ENCODE assay signal across 8 mouse cellular contexts in the genomic region with DNA sequence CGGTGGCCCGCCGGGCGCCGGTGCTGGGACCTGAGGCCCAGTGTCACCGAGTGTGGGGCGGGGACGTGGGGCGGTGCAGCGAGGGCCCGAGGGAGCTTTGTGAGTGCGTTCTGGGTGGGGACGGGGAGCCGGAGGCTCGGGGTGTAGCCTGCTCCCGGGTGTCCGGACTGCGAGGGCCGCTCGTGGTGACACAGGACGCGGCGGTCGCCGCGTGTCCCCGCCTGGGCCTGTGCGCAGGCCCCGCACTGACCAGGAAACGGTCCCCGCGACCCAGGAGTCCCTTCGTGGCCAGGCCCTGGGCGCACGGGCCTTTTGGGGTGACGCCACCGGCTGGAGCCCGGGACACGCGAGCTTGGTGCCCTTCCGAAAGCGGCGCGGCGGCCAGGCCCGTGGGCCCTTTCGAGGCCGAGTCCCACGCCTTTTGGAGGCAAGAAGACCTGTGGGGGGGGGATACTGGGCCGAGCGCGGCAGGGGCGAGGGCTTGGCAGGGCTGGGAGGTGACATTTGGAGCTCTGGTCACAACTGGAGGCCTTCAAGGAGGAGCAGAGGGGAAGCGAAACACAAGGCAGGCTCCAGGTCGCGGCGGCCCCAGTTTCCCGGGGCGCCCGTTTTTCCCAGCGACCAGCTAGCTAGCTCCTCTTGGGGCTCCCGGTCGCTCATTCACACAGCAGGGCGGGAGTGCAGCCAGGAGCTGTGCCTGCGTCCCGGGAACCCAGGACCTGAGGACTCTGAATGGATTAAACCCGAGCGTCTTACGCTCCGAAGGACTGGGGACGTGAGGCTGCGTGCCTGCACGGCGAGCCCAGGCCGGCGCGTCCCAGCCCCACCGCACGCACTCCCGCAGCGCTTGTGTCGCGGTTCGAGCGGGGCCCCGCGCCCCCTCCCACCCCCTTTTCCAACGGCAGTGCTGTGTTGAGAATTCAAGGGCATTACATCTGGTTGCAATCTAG. TPM values are rescaled to one million over a fixed set of nuclear protein-coding genes. Genes with fewer than 3 reads are reported as not detected.
A peak's percentile ranks its signal among the peaks of the same experiment; 100 is the strongest.
DNase-seq lines count a peak whose midpoint lies in the region; ATAC-seq and TF ChIP-seq lines count a peak whose summit lies in the region.

No protein-coding gene starts in this region.

- TF ChIP-seq CTCF in CH12.LX (conservative IDR thresholded peaks at IDR 0.05 in 1 of 2, IDR thresholded peaks at IDR 0.05 in 1 of 2; ENCODE audit: low read depth in 2 of 2, low read length in 2 of 2): no peak
- no peak for TF ChIP-seq CTCF in heart, postnatal 0 days (IDR thresholded peaks at IDR 0.05; ENCODE audit: low read depth)

- H3K27me3 ChIP-seq in CH12.LX (replicated peaks): no peaks in the 10 kb centered on the region
- no peaks in the 10 kb centered on the region for H3K27me3 ChIP-seq in forebrain, embryonic 12.5 days
- no peaks in the 10 kb centered on the region for H3K27me3 ChIP-seq in heart, postnatal 0 days (ENCODE audit: control insufficient read depth, insufficient read depth, low read length)
- no peaks in the 10 kb centered on the region for H3K27me3 ChIP-seq in neural tube, embryonic 13.5 days
- H3K27me3 ChIP-seq in stomach, embryonic 16.5 days (ENCODE audit: control insufficient read depth, insufficient read depth, low read length): no peaks in the 10 kb centered on the region

- ATAC-seq in forebrain, embryonic 12.5 days (ENCODE audit: low FRiP score): peak; percentile 57
- peak; percentile 40 for ATAC-seq in heart, postnatal 0 days (ENCODE audit: insufficient read depth, low read depth)
- peak; percentile 54 for ATAC-seq in neural tube, embryonic 13.5 days (ENCODE audit: low read depth)
- ATAC-seq in stomach, embryonic 16.5 days (ENCODE audit: insufficient read depth, low FRiP score): peak; percentile 53

- H3K36me3 ChIP-seq in CH12.LX (replicated peaks in 1 of 2; ENCODE audit: control insufficient read depth in 1 of 2, insufficient read depth in 1 of 2, low read length in 1 of 2): peaks cover 0 to 7% of the 10 kb centered on the region in 2 experiments
- no peaks in the 10 kb centered on the region for H3K36me3 ChIP-seq in forebrain, embryonic 12.5 days (replicated peaks)
- H3K36me3 ChIP-seq in heart, postnatal 0 days (replicated peaks; ENCODE audit: control insufficient read depth, insufficient read depth, low read length): no peaks in the 10 kb centered on the region
- H3K36me3 ChIP-seq in neural tube, embryonic 13.5 days: no peaks in the 10 kb centered on the region
- H3K36me3 ChIP-seq in stomach, embryonic 16.5 days (ENCODE audit: control insufficient read depth, insufficient read depth, low read length): no peaks in the 10 kb centered on the region

- peaks cover 37% of the 10 kb centered on the region for H3K79me2 ChIP-seq in CH12.LX (replicated peaks; ENCODE audit: control insufficient read depth, extremely low read depth, insufficient read depth, poor library complexity, severe bottlenecking)

- H3K4me1 ChIP-seq in CH12.LX (ENCODE audit: control insufficient read depth in 1 of 2, insufficient read depth in 2 of 2): peaks cover 27 to 57% of the 10 kb centered on the region in 2 experiments
- H3K4me1 ChIP-seq in brown adipose tissue, adult 24 weeks (ENCODE audit: control insufficient read depth, insufficient read depth, insufficient read length, low read length): peaks cover 34% of the 10 kb centered on the region
- H3K4me1 ChIP-seq in forebrain, embryonic 12.5 days: peaks cover 44% of the 10 kb centered on the region
- peaks cover 46% of the 10 kb centered on the region for H3K4me1 ChIP-seq in heart, postnatal 0 days (ENCODE audit: control insufficient read depth, insufficient read depth)
- H3K4me1 ChIP-seq in neural tube, embryonic 13.5 days (replicated peaks): peaks cover 45% of the 10 kb centered on the region
- peaks cover 47% of the 10 kb centered on the region for H3K4me1 ChIP-seq in stomach, embryonic 16.5 days (ENCODE audit: control insufficient read depth, insufficient read depth, low read length)

- dilution Hi-C loops in CH12.LX (cut with MboI; ENCODE audit: extremely low pct_ligation_motif_present, extremely low pct_unique_long_range_greater_than_20kb, low sequenced_read_pairs): no loop called here

- H3K27ac ChIP-seq in CH12.LX (ENCODE audit: insufficient read depth, low read depth): peak overlapping the region; percentile 57
- H3K27ac ChIP-seq in brown adipose tissue, adult 24 weeks (replicated peaks; ENCODE audit: low read depth, low read length): peak overlapping the region; percentile 93
- H3K27ac ChIP-seq in forebrain, embryonic 12.5 days: peak overlapping the region; percentile 97
- H3K27ac ChIP-seq in heart, postnatal 0 days (ENCODE audit: low read depth): peak overlapping the region; percentile 98
- peak overlapping the region; percentile 97 for H3K27ac ChIP-seq in neural tube, embryonic 13.5 days (replicated peaks)
- peak overlapping the region; percentile 98 for H3K27ac ChIP-seq in stomach, embryonic 16.5 days (ENCODE audit: low read length)

- DNase-seq in CH12.LX (ENCODE audit: extremely low read depth): peak; percentile 49
- DNase-seq in heart, postnatal 0 days (ENCODE audit: low spot score): peak; percentile 42
- peak; percentile 51 to 75 for DNase-seq in kidney, postnatal 36 days
- DNase-seq in lung, adult 18-20 months: peak; percentile 75 to 79

- peak overlapping the region; percentile 83 to 86 (median 84) for H3K4me3 ChIP-seq in CH12.LX (replicated peaks in 1 of 3; ENCODE audit: low read depth in 2 of 3, low read length in 2 of 3, poor library complexity in 1 of 3)
- peak overlapping the region; percentile 97 for H3K4me3 ChIP-seq in brown adipose tissue, adult 24 weeks (ENCODE audit: insufficient read depth, low read depth, low read length)
- H3K4me3 ChIP-seq in forebrain, embryonic 12.5 days (replicated peaks): peak overlapping the region; percentile 99
- peak overlapping the region; percentile 96 for H3K4me3 ChIP-seq in heart, postnatal 0 days (ENCODE audit: low read depth, low read length)
- peak overlapping the region; percentile 84 for H3K4me3 ChIP-seq in neural tube, embryonic 13.5 days
- H3K4me3 ChIP-seq in stomach, embryonic 16.5 days (replicated peaks; ENCODE audit: low read length): peak overlapping the region; percentile 71

- peak; percentile 51 for TF ChIP-seq EP300 in CH12.LX (IDR thresholded peaks at IDR 0.05; ENCODE audit: low read length)
- TF ChIP-seq EP300 in heart, postnatal 0 days (IDR thresholded peaks at IDR 0.05; ENCODE audit: low read depth): no peak

- TF ChIP-seq POLR2A in CH12.LX (IDR thresholded peaks at IDR 0.05; ENCODE audit: low read depth, low read length): peak; percentile 46; the same call in 1 of the 2 replicates

- TF ChIP-seq RAD21 in CH12.LX (IDR thresholded peaks at IDR 0.05; ENCODE audit: low read depth, low read length): no peak

- H3K9ac ChIP-seq in CH12.LX (ENCODE audit: insufficient read depth, low read depth): peak overlapping the region; percentile 87
- peak overlapping the region; percentile 100 for H3K9ac ChIP-seq in forebrain, embryonic 12.5 days
- peak overlapping the region; percentile 99 for H3K9ac ChIP-seq in heart, postnatal 0 days (replicated peaks; ENCODE audit: low read depth, low read length)
- H3K9ac ChIP-seq in neural tube, embryonic 13.5 days: peak overlapping the region; percentile 99
- H3K9ac ChIP-seq in stomach, embryonic 16.5 days (ENCODE audit: low read length): peak overlapping the region; percentile 100

- under 1% methylated on average over 85 of the region's 88 CpGs for WGBS in forebrain, embryonic 12.5 days
- WGBS in heart, postnatal 0 days: under 1% methylated on average over 84 of the region's 88 CpGs
- under 1% methylated on average over 88 of the region's 88 CpGs for WGBS in neural tube, embryonic 13.5 days
- under 1% methylated on average over 88 of the region's 88 CpGs for WGBS in stomach, embryonic 16.5 days

- no peaks in the 10 kb centered on the region for H3K9me3 ChIP-seq in CH12.LX (replicated peaks; ENCODE audit: low read length)
- no peaks in the 10 kb centered on the region for H3K9me3 ChIP-seq in forebrain, embryonic 12.5 days
- H3K9me3 ChIP-seq in heart, postnatal 0 days (replicated peaks; ENCODE audit: control insufficient read depth, low read length): no peaks in the 10 kb centered on the region
- no peaks in the 10 kb centered on the region for H3K9me3 ChIP-seq in neural tube, embryonic 13.5 days
- H3K9me3 ChIP-seq in stomach, embryonic 16.5 days (replicated peaks; ENCODE audit: control insufficient read depth, low read length): no peaks in the 10 kb centered on the region

- H3K4me2 ChIP-seq in CH12.LX (ENCODE audit: insufficient read depth, low read depth, poor library complexity, severe bottlenecking): peak overlapping the region; percentile 53
- peak overlapping the region; percentile 90 for H3K4me2 ChIP-seq in forebrain, embryonic 12.5 days
- H3K4me2 ChIP-seq in heart, postnatal 0 days (ENCODE audit: low read depth, low read length): peak overlapping the region; percentile 88
- peak overlapping the region; percentile 92 for H3K4me2 ChIP-seq in neural tube, embryonic 13.5 days
- H3K4me2 ChIP-seq in stomach, embryonic 16.5 days (ENCODE audit: low read depth, low read length): peak overlapping the region; percentile 89

- in situ Hi-C loops in CH12.LX (cut with MboI; ENCODE audit: low pct_ligation_motif_present, low pct_unique_long_range_greater_than_20kb, low sequenced_read_pairs): loop anchor here (5.0 kb wide), 1 partner anchor 81 kb away; no protein-coding TSS in a partner anchor

RNA-seq across cellular contexts. Expression of gene Rai1, which starts 1.1 kb away (rescaled TPM):
- total RNA-seq in CH12.LX (2012; rRNA removed): 15.4 and 15.5 TPM in 2 replicates
- total RNA-seq in CH12.LX (2014; rRNA removed): 6.5 and 6.6 TPM in 2 replicates
- polyA plus RNA-seq in CH12.LX (2012; ENCODE audit: insufficient read length, low read depth): 19.1 and 22.6 TPM in 2 replicates
- polyA plus RNA-seq in brown adipose tissue, adult 24 weeks (2012; ENCODE audit: insufficient read depth, insufficient read length, missing spikeins): 11.7 and 13.7 TPM in 2 replicates
- 34.2 and 35.1 TPM in 2 replicates for polyA plus RNA-seq in forebrain, embryonic 12.5 days (2016; fragmentation: Nextera tagmentation; extraction: Ambion mirVana)
- 22.5 and 28.1 TPM in 2 replicates for total RNA-seq in heart, postnatal 0 days (2014; rRNA removed; ENCODE audit: low replicate concordance)
- polyA plus RNA-seq in heart, postnatal 0 days (2015; fragmentation: Nextera tagmentation; extraction: Ambion mirVana): 9.1 and 10.2 TPM in 2 replicates
- polyA plus RNA-seq in neural tube, embryonic 13.5 days (2015; fragmentation: Nextera tagmentation; extraction: Ambion mirVana): 29.9 and 30.0 TPM in 2 replicates
- 13.9 and 16.1 TPM in 2 replicates for polyA plus RNA-seq in stomach, embryonic 16.5 days (2015; fragmentation: Nextera tagmentation; extraction: Ambion mirVana)

RNA-seq across cellular contexts. Expression of gene Pemt, which starts 59.6 kb away (rescaled TPM):
- total RNA-seq in CH12.LX (2012; rRNA removed) (7.8 and 9.1 TPM in 2 replicates), CH12.LX (2014; rRNA removed) (6.7 and 6.9 TPM in 2 replicates)
- polyA plus RNA-seq in CH12.LX (2012; ENCODE audit: insufficient read length, low read depth): 10.5 and 10.7 TPM in 2 replicates
- polyA plus RNA-seq in brown adipose tissue, adult 24 weeks (2012; ENCODE audit: insufficient read depth, insufficient read length, missing spikeins): 8.5 and 29.6 TPM in 2 replicates
- polyA plus RNA-seq in forebrain, embryonic 12.5 days (2016; fragmentation: Nextera tagmentation; extraction: Ambion mirVana): 5.4 and 6.3 TPM in 2 replicates
- 11.9 and 14.8 TPM in 2 replicates for total RNA-seq in heart, postnatal 0 days (2014; rRNA removed; ENCODE audit: low replicate concordance)
- polyA plus RNA-seq in heart, postnatal 0 days (2015; fragmentation: Nextera tagmentation; extraction: Ambion mirVana): 6.9 and 8.2 TPM in 2 replicates
- polyA plus RNA-seq in neural tube, embryonic 13.5 days (2015; fragmentation: Nextera tagmentation; extraction: Ambion mirVana): 7.1 and 8.5 TPM in 2 replicates
- 8.1 and 9.5 TPM in 2 replicates for polyA plus RNA-seq in stomach, embryonic 16.5 days (2015; fragmentation: Nextera tagmentation; extraction: Ambion mirVana)

Comparison
In these comparisons a context has a peak if more than half of its experiments do, and no peak if none do; other contexts are left out.
1. Peak in every context shown above with its lines: DNase-seq, ATAC-seq, H3K4me3 ChIP-seq and H3K27ac ChIP-seq.